Mouse (Mus musculus): ENCODE results near the gene Zcchc24.

Zcchc24 gene

GRCm38 (mm10) chr14:25713443-25713842, 55.4 kb downstream of the Zcchc24 start:
- DNase-seq = no peak

- DNase-seq = no peak
Observed at GRCm38 (mm10) chr14:25711602-25712001, 57.2 kb downstream of the Zcchc24 start.

GRCm38 (mm10) chr14:25711177-25711576, 57.7 kb downstream of the Zcchc24 start:
- no peak for DNase-seq

DNA sequence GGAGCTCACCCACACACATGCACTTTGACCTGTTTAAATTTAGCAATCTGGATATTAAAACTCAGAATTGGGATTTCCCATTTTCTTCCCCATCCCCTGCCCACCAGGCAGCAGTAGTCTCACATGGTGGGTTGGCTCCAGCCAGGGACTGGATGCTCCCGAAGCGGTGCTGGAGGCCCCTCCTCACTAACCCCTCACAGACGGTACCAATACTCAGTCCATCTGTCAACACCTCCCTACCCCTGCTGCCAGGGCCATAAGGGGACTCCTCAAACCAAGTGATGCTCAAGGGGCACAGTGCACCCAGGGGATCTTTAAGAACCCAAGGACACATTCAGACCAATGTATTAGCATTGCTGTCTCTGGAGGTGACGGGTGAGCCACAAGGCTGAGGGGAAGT, 58.2 kb downstream of the Zcchc24 start:
- DNase-seq = no peak

GRCm38 (mm10) chr14:25710073-25710472, 58.8 kb downstream of the Zcchc24 start:
- peak; percentile 43 for DNase-seq

GRCm38 (mm10) chr14:25708917-25709316, 59.9 kb downstream of the Zcchc24 start:
- no peak for DNase-seq

- DNase-seq = peak; percentile 65
Observed at GRCm38 (mm10) chr14:25708451-25708850, 60.4 kb downstream of the Zcchc24 start.

- DNase-seq = peak; percentile 85
Observed at GRCm38 (mm10) chr14:25707691-25708181, 61.1 kb downstream of the Zcchc24 start.

GRCm38 (mm10) chr14:25701986-25702385, 66.9 kb downstream of the Zcchc24 start:
- DNase-seq = no peak

DNA sequence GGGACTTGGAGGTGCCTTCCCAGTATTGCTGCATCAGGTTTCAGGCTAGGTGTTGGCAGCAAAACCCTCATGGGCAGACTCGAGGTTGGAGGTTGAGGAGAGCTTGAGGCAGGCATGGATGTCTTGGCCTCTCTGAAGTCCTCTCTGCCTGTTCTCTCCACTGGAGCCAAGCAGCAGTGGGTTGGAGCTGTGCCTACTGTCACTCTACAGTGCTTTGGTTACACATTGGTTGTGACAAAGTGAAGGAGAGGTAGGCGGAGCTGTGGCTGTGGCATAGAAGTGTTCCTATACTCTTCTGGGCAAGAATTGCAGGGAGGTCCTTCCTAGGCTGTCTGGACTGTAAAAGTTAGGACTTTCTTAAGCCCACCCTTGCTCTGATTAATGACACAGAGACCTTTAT, 72.5 kb downstream of the Zcchc24 start:
- DNase-seq = peak; percentile 62

GRCm38 (mm10) chr14:25695059-25695458, 73.8 kb downstream of the Zcchc24 start:
- DNase-seq = no peak

DNA sequence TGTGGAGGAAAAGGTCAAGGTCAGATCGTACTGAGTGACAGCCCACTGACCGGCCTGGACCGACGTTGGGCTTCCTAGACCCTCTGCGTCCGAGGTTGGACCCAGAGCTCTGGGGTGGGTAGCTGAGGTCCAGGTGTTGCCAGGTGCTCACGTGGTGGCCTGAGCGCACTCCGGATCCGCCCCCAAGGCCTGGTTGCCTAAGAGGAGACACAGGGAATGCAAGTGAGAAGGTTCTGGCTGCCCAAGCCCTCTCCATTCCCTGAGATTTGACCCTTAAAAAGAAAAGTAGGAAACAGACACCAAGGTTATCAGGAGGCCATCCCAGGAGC, 74.3 kb downstream of the Zcchc24 start:
- DNase-seq = peak; percentile 56

DNA sequence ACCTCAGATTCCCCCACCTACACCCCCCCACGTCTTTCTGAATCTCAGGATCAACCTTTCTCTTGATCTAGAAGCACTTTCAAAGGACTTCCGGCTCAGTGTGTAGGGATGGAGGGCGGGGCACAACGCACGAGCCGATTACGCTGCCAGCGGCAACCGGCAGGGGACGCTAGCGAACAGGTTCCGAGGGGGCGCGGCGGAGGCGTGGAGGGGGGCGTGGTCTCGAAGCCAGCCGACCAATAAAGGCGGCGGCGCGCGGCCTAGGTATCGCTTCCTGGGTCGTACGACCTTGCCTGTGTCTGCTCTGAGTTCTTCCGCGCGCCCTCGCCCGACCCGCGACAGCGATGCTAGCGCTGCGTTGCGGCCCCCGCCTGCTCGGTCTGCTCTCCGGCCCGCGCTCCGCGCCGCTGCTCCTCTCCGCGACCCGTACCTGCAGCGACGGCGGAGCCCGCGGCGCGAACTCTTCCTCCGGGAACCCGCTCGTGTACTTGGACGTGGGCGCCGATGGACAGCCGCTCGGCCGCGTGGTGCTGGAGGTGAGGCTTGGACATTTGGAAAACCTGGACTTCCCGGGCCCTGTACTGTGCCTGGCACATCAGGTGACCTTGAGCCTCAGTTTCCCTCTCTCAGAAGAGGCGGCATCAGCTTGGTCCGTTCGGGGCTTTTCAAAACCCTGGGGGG, 74.8 kb downstream of the Zcchc24 start, which contains the start of gene Ppif:
Gene Ppif (plus strand): TSS at position 267 of the 681 bp plus-strand sequence.
- peak; percentile 97 for DNase-seq

DNA sequence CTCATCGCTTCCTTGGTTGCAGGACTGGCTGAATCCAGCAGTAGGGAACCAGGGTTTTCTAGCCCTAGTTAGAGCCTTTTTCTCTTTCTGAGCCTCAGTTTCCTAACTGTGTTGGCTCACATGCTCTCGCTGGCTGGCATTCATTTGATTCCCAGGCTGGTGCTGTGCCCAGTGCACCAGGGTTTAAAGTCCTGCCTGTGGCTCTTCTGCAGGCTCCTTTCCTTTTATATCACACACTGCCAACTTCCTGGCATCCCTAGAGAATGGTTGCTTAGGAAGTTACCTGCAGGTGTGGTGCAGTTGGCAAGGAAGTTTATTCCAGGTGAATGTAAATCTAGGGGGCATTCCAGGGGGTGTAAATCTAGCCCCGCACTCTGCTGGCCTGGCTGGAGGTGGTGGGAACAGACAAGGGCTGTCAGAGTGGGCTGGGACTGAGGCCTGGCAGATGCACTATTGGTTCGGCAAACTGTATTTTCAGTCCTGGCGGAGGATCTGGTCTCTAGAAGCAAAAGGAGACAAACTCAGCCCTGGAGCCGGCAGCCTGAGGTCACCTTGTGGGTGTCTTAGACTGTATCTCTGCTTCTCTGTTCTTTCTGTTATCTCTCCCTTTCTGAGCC, 75.5 kb downstream of the Zcchc24 start:
- no peak for DNase-seq

- DNase-seq = peak; percentile 22
Observed at GRCm38 (mm10) chr14:25686983-25687901, 81.6 kb downstream of the Zcchc24 start.

DNA sequence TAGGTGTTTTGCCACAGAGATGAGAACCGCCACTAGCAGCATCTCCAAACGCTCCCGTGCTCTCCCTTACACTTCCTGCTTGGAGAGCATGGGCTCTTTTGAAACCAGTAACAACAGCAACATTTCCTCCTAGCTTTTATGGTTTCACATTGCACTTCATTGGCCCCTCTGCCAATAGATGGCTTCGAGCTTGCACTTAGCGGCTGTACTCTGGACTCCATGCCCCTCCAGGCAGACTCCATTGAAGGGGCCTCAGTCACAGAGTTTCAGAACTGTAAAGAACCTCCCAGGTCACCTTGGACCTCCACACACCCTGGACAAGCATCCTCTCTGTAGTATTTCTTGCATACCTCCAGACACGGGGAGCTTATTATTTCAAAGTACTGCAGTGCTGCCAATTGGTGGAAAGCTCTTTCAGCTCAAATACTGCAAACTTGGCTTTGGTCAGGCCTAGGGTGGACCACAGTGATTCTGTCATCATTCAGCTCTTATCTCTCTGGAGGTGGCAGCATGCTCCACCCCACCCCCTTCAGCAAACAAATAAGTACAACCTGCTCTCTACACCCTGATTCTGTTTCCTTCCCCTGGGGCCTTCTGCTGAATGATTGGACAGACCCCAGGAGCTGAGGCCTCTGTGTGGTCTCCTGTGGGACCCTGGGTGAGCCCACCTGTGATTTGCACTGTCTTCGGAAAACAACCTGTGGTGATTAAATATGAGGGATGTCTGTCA, 82.5 kb downstream of the Zcchc24 start:
- DNase-seq = peak; percentile 23

- DNase-seq = no peak
Observed at GRCm38 (mm10) chr14:25682020-25682419, 86.8 kb downstream of the Zcchc24 start.

- DNase-seq = no peak
Observed at GRCm38 (mm10) chr14:25679625-25680024, 89.2 kb downstream of the Zcchc24 start.

- DNase-seq = no peak
Observed at GRCm38 (mm10) chr14:25667587-25667986, 101.3 kb downstream of the Zcchc24 start.

DNA sequence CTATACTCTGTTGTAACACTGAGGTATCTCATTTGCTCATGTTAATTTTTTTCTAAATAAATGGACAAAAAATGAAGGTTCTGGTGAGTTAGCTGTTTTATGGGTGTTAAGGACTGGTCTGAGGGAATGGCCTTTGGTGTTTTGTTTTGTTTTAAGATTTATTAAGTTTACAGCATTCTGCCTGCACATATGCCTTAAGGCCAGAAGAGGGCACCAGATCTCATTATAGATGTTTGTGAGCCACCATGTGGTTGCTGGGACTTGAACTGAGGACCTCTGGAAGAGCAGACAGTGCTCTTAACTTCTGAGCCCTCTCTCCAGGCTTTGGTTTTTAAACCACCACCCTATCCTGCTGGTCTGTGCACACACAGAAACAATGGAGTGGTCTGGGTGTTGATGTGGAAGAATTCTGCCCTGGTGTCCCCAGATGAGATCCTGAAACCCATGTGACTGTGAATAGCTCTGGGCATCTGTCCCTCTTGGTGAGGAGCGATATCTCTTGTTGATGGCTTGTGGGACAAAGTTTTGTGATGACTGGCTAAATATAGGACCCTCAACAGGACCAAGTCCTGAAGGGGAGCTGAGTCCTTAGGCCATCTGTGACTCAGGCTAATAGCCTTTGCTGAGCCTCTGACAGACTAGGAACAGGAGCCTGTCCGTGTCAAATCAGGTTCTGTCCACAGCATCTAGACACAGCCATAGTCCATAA, 102.0 kb downstream of the Zcchc24 start:
- DNase-seq = peak; percentile 21

DNA sequence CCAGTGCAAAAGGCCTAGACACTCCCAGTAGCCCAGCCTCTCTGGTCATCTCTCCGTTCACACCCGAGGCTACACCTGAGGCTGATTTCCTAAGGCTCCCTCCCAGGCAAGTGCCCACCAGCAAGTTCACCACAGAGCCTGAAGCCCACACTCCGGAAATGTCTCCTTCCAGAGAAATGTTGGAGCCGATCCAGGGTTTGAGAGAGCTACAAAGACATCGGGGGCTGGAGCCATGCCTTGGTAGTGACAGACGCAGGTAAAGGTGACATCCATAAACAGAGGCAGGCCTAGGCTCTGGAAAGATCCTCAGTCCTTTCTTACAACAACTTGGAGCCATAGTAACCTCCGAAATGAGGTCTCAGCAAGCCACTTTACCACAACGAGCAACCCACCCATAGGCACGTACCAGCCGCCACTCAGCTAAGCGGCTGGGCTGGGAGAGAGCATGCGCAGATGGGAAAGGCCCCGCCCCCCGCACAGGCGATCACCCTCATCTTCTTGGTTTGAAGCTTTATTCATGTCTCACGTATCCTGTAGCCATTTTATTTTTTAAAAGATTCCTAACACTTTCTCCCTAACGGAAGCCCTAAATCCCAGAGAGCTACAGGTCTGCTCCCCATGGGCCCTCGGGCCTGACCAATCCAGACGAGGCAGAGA, 103.4 kb downstream of the Zcchc24 start:
- DNase-seq = no peak

DNA sequence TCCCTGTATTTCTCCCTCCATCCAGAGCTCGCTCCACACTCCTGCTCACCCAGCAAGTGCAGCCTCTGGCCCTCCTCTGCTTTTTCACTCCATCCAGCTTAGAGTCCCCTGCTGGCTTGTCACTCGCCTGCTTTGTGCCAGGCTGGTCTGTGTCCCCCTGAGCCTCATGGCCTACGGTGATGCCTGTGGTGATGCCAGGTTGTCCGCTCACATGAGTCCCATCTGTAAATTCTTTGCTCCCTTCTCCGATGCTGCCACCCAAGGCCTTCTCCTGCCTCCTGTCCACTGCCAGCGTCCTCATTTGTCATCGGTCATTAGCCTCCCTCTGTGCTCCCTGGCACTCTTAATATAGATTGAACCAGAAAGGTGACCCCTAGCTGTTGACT, 104.5 kb downstream of the Zcchc24 start:
- DNase-seq = no peak

Data from lung, postnatal 36 days (tissue).